Mouse (Mus musculus): ENCODE data around the gene Smyd4.

DNA sequence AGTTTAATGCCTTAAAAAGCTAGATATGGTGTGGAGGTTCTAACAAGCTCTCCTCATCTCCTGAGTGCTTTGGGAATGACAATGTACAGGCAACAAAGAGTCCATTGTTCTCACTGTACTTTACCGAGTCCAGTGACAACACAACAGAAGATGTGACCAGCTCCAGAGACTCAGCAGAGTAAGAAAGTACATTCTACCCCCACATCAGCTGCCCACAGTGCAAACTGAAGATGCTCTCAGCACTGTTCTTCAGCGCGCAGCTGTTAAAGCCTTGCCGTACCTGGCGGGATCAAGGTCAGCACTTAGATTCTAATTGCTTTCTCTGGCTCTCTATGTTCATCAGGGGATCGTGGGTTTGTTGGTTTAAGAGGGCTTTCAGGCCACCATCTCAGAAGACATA is 36.5 kb upstream of the Smyd4 start:
- no peak for TF ChIP-seq CTCF (IDR thresholded peaks at IDR 0.05; ENCODE audit: borderline replicate concordance, insufficient read depth, low read depth, low read length)
- no peak for TF ChIP-seq POLR2A (IDR thresholded peaks at IDR 0.05; ENCODE audit: borderline replicate concordance, insufficient read depth, low read length)
